Mouse (Mus musculus) spleen, adult 2 months (tissue): ENCODE measurements around the gene Snapc3.

Source experiments
- CTCF ChIP-seq: fragments of 200-500 bp; IDR thresholded peaks from 2 replicates; pipeline ENCODE4 v1.5.1; 2011; ENCODE audit warnings: mild to moderate bottlenecking, inconsistent platforms; ENCODE audit not compliant: insufficient read depth, insufficient read length, insufficient replicate concordance; ENCODE audit errors: extremely low read depth
- POLR2A ChIP-seq: fragments of 200-500 bp; IDR thresholded peaks from 2 replicates; pipeline ENCODE4 v1.6.1; 2011; ENCODE audit warnings: low read depth, low read length, inconsistent platforms

DNA sequence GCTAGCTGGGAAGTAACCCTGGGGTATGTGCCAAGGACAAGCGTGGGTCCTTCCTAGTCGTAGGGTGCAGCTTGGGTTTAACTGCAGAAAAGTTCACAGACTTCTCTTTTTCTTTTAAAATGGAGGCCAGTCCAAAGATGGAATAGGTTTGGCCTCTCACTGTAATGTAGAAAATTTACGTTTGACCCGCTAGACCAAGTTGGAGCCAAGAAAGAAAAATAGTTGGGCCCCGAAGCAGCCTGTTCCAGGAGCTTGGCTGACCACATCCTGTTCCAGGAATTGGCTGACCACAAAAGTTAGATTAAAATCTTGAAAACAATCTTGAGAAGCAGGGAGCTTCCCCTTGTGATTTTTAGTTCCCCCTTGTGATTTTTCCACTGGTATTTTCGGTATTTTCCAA lies 9.8 kb upstream of the Snapc3 start:
- no peak for TF ChIP-seq CTCF
- TF ChIP-seq POLR2A: no peak
